Mouse (Mus musculus) heart, postnatal 25 days (tissue): ENCODE data around the gene Spindoc. TPM values are rescaled to one million over a fixed set of nuclear protein-coding genes. Genes with fewer than 3 reads are reported as not detected.

ENCODE experiments used
- DNase-seq: peaks from one replicate; pipeline ENCODE4 v3.0.0; 2022; ENCODE audit warnings: low spot score
- intact Hi-C: fragments of 180-260 bp; cut with DNase I; formaldehyde crosslinking; loops from one replicate; pipeline ENCODE4 v1.15.1; 2025
- total RNA-seq, 2 experiments: library from RNA; stranded (reverse); gene quantifications; 2 replicates each; pipeline ENCODE4 v1.2.3; 2021

Spindoc gene
- total RNA-seq = 10 to 100 TPM; 14.1 to 17.5 TPM

- intact Hi-C loops = loop anchor here (2.0 to 5.0 kb wide), 2 partner anchors 36 to 41 kb away; partner anchors contain the start of gene Mark2
Observed at GRCm38 (mm10) chr19:7382903-7383865, at the start of gene Spindoc. Spindoc (minus strand) TSS chr19:7382994.

GRCm38 (mm10) chr19:7425398-7425775, 42.6 kb upstream of the Spindoc start:
- intact Hi-C loops = no loop called here

More at GRCm38 (mm10) chr19:7382903-7383865, at the start of gene Spindoc:
- peak; percentile 96 for DNase-seq

GRCm38 (mm10) chr19:7424590-7425397, 42.0 kb upstream of the Spindoc start:
- no peak for DNase-seq
- intact Hi-C loops = loop anchor here (5.0 kb wide), 1 partner anchor 187 kb away; no protein-coding TSS in a partner anchor

More at GRCm38 (mm10) chr19:7425398-7425775, 42.6 kb upstream of the Spindoc start:
- DNase-seq = no peak

- intact Hi-C loops = loop anchor here (5.0 kb wide), 1 partner anchor 187 kb away; no protein-coding TSS in a partner anchor
- no peak for DNase-seq
Observed at GRCm38 (mm10) chr19:7424131-7424530, 41.3 kb upstream of the Spindoc start.

GRCm38 (mm10) chr19:7423656-7424030, 40.8 kb upstream of the Spindoc start:
- DNase-seq = no peak
- intact Hi-C loops = loop anchor here (5.0 kb wide), 1 partner anchor 186 kb away; no protein-coding TSS in a partner anchor

- DNase-seq = peak; percentile 87
- intact Hi-C loops = loop anchor here (5.0 kb wide), 1 partner anchor 186 kb away; no protein-coding TSS in a partner anchor
Observed at GRCm38 (mm10) chr19:7423028-7423655, 40.3 kb upstream of the Spindoc start.

GRCm38 (mm10) chr19:7422656-7423027, 39.8 kb upstream of the Spindoc start:
- intact Hi-C loops = loop anchor here (5.0 kb wide), 1 partner anchor 185 kb away; no protein-coding TSS in a partner anchor
- no peak for DNase-seq

- intact Hi-C loops = loop anchor here (5.0 kb wide), 1 partner anchor 185 kb away; no protein-coding TSS in a partner anchor
- DNase-seq = no peak
Observed at GRCm38 (mm10) chr19:7421602-7422591, 39.1 kb upstream of the Spindoc start.

- intact Hi-C loops = loop anchor here (5.0 kb wide), 1 partner anchor 184 kb away; no protein-coding TSS in a partner anchor
- no peak for DNase-seq
Observed at GRCm38 (mm10) chr19:7420841-7421601, 38.2 kb upstream of the Spindoc start.

GRCm38 (mm10) chr19:7420108-7420507, 37.3 kb upstream of the Spindoc start:
- intact Hi-C loops = loop anchor here (5.0 kb wide), 1 partner anchor 183 kb away; no protein-coding TSS in a partner anchor
- DNase-seq = no peak

GRCm38 (mm10) chr19:7419134-7419533, 36.3 kb upstream of the Spindoc start:
- intact Hi-C loops = loop anchor here (2.0 kb wide), 2 partner anchors 36 to 74 kb away; partner anchors contain the start of gene Spindoc
- no peak for DNase-seq

- intact Hi-C loops = loop anchor here (1.0 to 2.0 kb wide), 3 partner anchors 35 to 150 kb away; partner anchors contain the start of gene Spindoc
- peak; percentile 74 for DNase-seq
Observed at GRCm38 (mm10) chr19:7417911-7418849, 35.4 kb upstream of the Spindoc start.

- peak; percentile 78 for DNase-seq
- intact Hi-C loops = no loop called here
Observed at GRCm38 (mm10) chr19:7416834-7417735, 34.3 kb upstream of the Spindoc start, which contains the start of gene 2700081O15Rik. 2700081O15Rik (plus strand) TSS chr19:7417625.

- peak; percentile 27 for DNase-seq
- intact Hi-C loops = no loop called here
Observed at GRCm38 (mm10) chr19:7415916-7416833, 33.4 kb upstream of the Spindoc start.
